Mouse (Mus musculus): ENCODE measurements at regions not wholly inside any gene's neighbourhood (a gene's known extent, or its start where the extent isn't known, plus 50 kb on each side); places are given as distances from the start of the nearest gene placed in this dataset.

DNA sequence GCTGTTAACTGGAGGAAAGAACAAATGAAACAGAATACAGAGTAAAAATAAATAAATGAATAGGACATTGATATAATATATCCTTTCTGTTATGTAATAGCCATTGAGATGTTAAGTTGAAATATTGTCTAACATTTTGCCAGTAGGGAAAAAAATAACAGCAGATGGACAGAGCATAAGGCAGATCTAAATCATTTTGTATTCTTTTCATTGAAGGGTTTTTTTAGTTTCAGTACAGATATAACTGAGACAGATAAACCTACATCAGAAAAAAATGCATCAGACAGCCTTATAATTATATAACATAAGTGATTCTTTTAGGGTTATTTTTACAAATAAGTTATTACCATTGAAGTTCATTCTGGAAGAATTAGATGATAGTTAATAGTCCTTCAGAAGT is 97.8 kb upstream of the Smc2 start:
- Histone ChIP-seq H3K9ac (ENCODE audit: low read depth, low read length) (no peak overlapping the region), H3K27me3 (replicated peaks; ENCODE audit: control insufficient read depth, insufficient read depth, low read length) (no peaks in the 10 kb centered on the region), H3K36me3 (ENCODE audit: control insufficient read depth, insufficient read depth, low read length) (no peaks in the 10 kb centered on the region), H3K9me3 (ENCODE audit: control insufficient read depth, low read length) (0 out of 2 replicates have a peak, but pooled peaks cover 2% of the 10 kb centered on the region), H3K4me1 (ENCODE audit: control insufficient read depth, insufficient read depth, low read depth, low read length) (no peaks in the 10 kb centered on the region), H3K4me2 (ENCODE audit: low read length) (no peak overlapping the region), H3K4me3 (ENCODE audit: low read length) (no peak overlapping the region), H3K27ac (ENCODE audit: low read depth, low read length) (no peak overlapping the region)
- ATAC-seq, result no peak

DNA sequence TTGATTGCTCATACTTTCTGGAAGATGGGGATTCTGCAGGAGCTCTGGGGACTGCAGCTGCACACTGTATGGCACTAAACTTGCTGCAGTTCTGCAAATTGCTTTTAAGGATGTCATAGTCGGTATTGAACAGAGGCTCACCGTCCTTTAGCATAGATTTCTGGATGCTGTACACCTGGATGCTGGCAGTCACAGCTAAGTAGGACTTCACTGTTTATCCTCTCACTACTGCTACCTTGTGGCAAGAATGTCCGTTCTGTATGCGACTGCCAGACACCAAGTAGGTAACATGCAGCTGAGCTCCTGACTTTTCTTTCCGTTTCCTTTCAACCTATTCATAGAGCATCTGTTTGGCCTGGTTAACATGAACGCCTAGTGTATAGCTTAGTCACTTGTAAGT is 77.3 kb upstream of the Smc2 start:
- Histone ChIP-seq H3K9me3 (ENCODE audit: control insufficient read depth, low read length) (no peaks in the 10 kb centered on the region), H3K4me1 (ENCODE audit: control insufficient read depth, insufficient read depth, low read depth, low read length) (no peaks in the 10 kb centered on the region), H3K9ac (ENCODE audit: low read depth, low read length) (no peak overlapping the region), H3K4me2 (ENCODE audit: low read length) (no peak overlapping the region), H3K27me3 (replicated peaks; ENCODE audit: control insufficient read depth, insufficient read depth, low read length) (no peaks in the 10 kb centered on the region), H3K27ac (ENCODE audit: low read depth, low read length) (no peak overlapping the region), H3K4me3 (ENCODE audit: low read length) (no peak overlapping the region), H3K36me3 (ENCODE audit: control insufficient read depth, insufficient read depth, low read length) (no peaks in the 10 kb centered on the region)
- 63% methylated on average over 6 of the region's 6 CpGs for WGBS
- no peak for ATAC-seq

DNA sequence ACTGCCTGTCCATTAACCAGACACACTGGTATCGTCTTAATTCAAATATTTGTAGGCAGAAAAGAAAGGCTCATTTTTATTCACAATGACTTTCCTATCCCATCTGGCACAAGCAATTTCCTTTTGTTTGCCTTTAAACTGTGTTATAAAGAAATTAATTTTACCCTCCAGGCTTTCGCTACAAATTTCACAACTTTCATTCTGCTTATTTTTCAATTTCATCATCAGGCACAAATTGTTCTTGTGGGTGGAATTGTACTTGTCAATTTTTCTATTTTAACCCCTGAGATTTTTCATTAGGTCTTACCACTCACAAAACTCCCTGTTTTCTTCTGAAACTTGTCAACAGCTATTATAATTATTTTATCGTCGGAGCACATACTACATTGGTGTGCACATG is 73.2 kb upstream of the Smc2 start:
- ATAC-seq, result no peak
- Histone ChIP-seq H3K27me3 (replicated peaks; ENCODE audit: control insufficient read depth, insufficient read depth, low read length) (no peaks in the 10 kb centered on the region), H3K27ac (ENCODE audit: low read depth, low read length) (no peak overlapping the region), H3K9ac (ENCODE audit: low read depth, low read length) (no peak overlapping the region), H3K4me1 (ENCODE audit: control insufficient read depth, insufficient read depth, low read depth, low read length) (no peaks in the 10 kb centered on the region), H3K36me3 (ENCODE audit: control insufficient read depth, insufficient read depth, low read length) (no peaks in the 10 kb centered on the region), H3K4me2 (ENCODE audit: low read length) (no peak overlapping the region), H3K4me3 (ENCODE audit: low read length) (no peak overlapping the region), H3K9me3 (ENCODE audit: control insufficient read depth, low read length) (no peaks in the 10 kb centered on the region)
- WGBS, result 57% methylated on average over 4 of the region's 4 CpGs

DNA sequence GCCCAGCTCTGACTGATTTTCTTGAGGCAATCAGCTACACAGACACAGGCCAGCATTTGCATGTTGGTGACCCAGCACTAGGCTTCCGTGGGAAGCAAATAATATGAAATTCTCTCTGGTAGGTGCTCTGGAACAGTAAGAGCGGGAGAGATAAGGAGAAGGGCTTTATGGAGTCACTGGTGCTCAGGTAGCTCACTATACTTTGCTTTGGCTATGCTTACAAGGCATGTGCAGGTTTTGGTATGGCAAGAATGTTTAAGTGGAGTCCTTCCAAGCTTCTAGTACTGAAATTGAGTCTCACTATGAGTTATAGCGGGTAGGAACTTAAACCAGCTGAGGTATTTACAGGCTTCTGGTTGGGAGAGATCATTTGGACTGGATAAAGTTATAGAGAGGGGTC is 70.5 kb upstream of the Smc2 start:
- Histone ChIP-seq H3K36me3 (ENCODE audit: control insufficient read depth, insufficient read depth, low read length) (no peaks in the 10 kb centered on the region), H3K4me3 (ENCODE audit: low read length) (no peak overlapping the region), H3K4me2 (ENCODE audit: low read length) (no peak overlapping the region), H3K9me3 (ENCODE audit: control insufficient read depth, low read length) (no peaks in the 10 kb centered on the region), H3K4me1 (ENCODE audit: control insufficient read depth, insufficient read depth, low read depth, low read length) (no peaks in the 10 kb centered on the region), H3K27me3 (replicated peaks; ENCODE audit: control insufficient read depth, insufficient read depth, low read length) (no peaks in the 10 kb centered on the region), H3K27ac (ENCODE audit: low read depth, low read length) (no peak overlapping the region), H3K9ac (ENCODE audit: low read depth, low read length) (no peak overlapping the region)
- 87% methylated on average over 3 of the region's 3 CpGs for WGBS
- ATAC-seq, result no peak
